Mouse (Mus musculus) heart, postnatal 25 days (tissue): ENCODE results near the gene Dll1. TPM values are rescaled to one million over a fixed set of nuclear protein-coding genes. Genes with fewer than 3 reads are reported as not detected.

ENCODE experiments used
- DNase-seq: peaks from one replicate; pipeline ENCODE4 v3.0.0; 2022; ENCODE audit warnings: low spot score
- intact Hi-C: fragments of 180-260 bp; cut with DNase I; formaldehyde crosslinking; loops from one replicate; pipeline ENCODE4 v1.15.1; 2025
- total RNA-seq, 2 experiments: library from RNA; stranded (reverse); gene quantifications; 2 replicates each; pipeline ENCODE4 v1.2.3; 2021

The Dll1 gene
- total RNA-seq = 1 to 10 TPM; 6.1 TPM

DNA sequence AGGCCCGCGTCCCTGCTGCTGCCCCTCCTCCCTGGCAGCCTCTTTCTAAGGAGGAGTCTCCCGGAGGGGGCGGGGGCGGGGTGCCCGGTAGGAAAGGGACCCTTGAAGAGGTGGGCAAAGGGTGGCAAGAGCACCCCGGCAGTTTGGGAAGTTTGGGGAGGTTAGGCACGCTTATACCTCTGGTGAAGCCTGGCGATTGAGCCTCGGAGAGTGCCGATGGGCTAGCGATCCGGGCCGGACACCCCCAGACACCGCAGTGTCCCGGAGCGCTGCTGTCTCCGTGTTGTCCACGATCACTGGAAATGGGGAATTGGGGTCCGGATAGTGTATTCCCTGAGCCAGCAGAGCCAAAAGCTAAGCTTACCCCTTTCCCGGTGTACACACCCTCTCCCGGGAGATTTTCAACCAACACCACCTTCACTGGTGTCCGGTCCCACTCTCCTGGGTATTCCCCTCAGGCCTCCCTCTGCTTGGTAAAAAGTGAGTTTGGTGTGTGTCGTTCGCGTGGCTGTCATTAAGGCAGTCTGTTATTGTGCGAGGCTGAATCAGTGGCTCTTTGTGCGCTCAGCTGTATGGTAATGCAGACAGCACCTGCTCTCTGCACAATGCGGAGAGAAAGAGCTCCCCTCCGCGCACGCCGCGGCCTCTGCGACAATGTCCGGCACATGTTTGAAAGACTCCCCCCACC lies at the start of gene Dll1:
Gene Dll1 (minus strand): TSS at position 379 of the 688 bp plus-strand sequence.
- intact Hi-C loops = loop anchor here (2.0 kb wide), 1 partner anchor 88 kb away; no protein-coding TSS in a partner anchor
- DNase-seq = no peak

DNA sequence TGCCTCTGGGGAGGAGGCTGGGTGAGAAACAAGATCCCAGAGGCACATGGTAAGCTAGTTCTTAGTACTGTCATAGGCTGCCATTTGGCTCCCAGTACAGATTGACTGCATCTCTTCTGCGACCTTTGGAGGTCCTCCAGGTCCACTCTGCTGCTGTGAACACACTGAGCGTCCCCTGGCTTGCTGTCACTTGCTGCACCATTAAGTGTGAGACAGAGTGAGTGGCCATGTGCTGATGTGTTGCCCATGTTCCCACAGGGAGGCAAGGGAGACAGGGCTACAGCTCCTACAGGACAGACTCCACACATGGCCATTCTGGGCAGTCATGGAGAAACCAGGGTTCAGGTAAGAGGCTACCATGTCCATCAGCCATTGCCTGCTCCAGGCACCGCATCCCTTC lies 49.3 kb upstream of the Dll1 start:
- DNase-seq = no peak
- intact Hi-C loops = no loop called here

DNA sequence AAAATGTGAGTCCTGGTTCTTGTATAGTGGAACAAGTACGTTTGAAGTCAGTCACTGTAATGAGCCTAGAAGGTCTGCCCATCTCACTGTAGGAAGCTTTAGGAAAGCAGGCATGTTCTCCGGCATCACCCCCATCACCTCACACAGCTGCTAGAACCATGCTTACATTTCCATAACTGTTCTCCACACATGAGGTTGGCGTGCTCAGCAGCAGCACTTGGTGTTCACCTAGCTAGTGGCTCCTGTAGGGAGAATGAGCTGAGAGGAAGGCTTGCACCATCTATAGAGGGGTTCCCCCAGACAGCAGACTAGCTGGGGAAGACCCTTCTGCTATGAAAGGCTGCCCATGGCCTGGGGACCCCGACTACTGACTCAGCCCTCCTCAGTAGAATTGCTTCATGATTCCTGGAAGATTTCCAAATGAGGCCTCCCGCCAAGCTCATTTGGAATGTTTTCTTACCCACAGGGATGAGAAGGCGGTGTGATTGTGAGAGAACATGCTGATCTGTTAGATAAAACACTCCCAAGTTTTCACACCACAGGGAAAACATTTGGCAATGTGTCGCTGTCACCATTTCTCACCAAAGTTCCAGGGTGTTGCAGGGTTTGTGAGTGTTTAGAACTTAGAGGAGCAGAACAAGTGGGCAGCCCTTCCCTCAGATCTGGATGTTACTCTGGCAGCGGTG lies 46.6 kb upstream of the Dll1 start:
- no peak for DNase-seq
- intact Hi-C loops = no loop called here

DNA sequence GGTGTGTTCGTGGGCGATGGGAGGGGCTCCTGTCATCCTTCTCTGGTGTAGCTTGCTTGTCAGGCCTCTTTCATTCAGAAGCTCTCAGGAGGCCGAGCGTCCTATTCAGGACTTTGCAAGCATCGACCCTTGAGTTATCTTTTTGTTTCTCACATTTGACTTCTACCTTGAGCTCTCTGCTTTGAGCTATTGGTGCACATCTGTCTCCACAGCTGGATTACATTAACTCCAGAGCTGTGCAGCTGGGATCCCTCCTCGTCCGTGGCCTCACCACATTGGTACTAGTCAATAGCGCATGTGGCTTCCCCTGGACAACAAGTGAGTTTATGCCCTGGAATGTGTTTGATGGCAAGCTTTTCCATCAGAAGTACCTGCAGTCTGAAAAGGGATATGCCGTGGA lies 46.0 kb upstream of the Dll1 start:
- intact Hi-C loops = no loop called here
- no peak for DNase-seq

DNA sequence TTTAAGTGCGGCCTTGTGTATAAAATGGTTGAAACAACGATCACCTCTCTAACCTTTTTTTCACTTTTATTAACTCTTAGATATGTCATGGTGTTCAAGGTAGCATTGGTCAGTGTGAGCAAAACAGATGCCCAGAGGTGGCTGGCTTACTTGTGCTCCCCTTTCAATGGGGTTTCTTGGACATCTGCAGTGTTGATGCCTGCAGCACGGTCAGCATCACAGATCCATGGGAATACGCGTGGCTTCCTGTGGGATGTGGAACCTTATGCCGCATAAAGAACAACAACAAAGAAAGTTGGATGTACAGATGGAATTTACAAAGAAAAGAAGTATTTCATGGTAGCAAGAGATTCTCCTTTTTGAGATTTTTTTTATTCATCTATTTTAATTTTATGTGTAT lies 44.8 kb upstream of the Dll1 start:
- intact Hi-C loops = no loop called here
- no peak for DNase-seq

DNA sequence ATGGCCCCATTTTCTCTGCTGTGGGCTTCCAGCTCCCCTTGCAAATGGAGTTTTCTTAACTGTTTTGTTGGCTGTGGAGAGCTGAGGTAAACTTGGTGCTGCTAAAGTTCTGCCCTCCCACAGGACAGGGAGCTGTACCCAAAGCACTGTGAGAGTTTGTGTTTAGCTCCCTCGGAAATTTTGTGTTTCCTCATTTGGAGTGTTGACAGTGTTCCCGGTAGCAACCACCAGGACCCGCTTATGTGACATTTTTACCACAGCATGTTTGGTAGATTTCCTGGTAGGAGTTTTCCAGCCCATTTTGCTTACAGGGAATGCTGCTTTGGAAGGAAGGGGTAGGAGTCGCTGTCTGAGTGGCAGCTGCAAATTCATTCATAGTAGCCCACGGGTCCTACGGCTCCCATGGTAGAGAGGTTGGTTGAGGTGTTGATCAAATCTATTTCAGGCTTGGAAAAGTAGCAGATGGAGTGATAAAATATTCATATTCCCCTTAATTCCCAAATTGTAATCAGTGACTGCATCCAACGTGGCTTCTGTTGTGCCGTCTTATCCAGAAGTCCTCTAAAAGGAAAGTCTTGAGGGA lies 43.4 kb upstream of the Dll1 start:
- no peak for DNase-seq
- intact Hi-C loops = no loop called here

DNA sequence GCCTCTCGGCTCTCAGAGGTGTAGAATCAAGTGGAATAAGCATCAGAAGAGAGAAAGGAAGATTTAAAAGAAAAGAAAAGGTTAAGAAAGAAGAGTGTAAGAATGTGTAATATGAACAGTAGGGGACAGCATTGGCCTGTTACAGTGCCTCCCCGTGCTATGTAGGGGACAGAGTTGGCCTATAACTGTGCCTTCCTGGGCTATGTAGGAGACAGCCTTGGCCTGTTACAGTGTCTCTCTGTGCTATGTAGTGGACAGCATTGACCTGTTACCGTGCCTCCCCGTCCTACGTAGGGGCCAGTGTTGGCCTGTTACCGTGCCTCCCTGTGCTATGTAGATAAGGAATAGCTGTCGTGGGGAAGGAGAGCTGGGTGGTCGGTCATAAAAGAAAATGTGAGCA lies 42.9 kb upstream of the Dll1 start:
- intact Hi-C loops = loop anchor here (2.0 kb wide), 1 partner anchor 47 kb away; no protein-coding TSS in a partner anchor
- DNase-seq = no peak

DNA sequence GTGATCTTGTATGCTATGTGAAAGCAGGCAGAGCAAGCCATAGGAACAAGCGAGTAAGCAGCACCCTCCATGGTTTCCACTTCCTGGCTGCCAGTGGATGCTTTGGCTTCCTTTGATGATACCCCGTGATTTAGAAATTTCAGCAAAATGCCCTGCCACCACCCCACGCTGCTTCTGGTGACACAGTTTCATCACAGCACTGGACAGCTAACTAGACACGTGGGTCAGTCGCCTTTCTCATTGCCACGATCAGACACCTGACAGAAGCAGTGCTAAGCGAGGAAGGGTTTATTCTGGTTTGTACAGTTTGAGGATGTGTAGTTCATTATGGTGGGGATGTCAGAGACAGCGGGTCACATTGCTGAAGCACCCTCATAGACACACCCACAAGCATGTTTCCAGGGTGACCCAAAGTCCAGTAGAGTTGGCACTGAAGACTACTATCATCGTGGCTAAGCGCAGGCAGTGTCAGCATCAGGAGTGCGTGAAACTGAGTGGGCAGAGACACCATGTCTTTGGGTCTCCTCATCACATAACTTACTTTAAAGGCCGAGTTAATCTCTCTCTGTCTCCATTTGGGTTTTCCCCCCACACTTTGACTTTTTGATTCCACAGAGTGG lies 40.0 kb upstream of the Dll1 start:
- DNase-seq = no peak
- intact Hi-C loops = no loop called here

DNA sequence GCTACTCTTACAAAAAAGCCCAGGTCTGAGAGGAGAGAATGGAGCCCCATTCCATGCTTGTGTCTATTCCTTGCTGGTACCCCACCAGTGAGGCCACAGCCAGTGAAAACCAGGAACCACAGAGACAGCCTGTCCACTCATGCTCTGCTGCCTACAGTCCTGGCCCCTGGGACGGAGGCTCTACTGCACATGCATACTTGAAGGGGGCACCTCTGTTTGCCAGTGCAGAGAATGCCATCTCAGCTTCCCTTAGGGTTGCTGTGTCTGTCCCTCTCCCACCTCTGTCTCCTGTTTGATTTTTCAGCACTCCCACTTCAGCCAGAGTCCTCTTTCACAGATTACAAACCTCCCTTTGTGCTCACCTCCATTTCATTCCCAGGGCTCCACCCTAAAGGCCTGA lies 34.2 kb upstream of the Dll1 start:
- no peak for DNase-seq
- intact Hi-C loops = no loop called here

DNA sequence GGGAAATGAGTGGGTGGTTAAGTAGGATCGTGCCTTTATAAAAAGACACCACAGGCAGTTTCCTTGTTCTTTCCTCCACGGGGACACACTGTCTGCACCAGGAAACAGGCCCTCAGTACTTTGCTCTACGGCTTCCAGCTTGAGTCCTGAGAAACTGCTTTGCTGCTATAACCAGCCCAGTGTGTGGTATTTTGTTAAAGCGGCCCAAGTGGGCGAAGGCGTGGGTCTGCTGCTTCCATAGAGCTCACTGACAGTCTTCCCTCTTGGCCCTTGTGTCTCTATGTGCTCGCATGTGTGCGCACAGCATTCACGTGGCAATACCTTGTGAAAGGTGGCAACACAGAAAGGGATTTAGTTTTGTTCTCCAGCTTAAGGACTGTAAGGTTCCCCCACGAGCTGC lies 32.6 kb upstream of the Dll1 start:
- intact Hi-C loops = no loop called here
- DNase-seq = no peak

DNA sequence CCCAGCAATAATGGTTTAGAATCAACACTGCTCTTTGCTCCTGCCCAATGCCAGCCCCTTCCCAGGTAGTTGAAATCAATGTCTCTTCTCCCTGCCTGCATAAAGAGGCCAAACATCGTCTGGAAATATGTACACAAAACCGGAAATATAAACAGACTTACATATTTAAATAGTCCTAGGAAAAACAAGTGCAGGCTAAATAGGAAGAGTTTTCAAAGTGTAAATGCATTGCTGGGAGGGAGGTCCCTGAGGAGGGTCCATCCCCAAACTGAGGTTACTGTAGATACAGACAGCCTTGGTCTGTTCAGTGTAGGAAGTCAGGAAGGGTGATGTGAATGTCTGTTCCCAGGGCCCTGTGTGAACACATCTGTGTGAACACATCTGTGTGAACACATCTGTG lies 29.9 kb upstream of the Dll1 start:
- intact Hi-C loops = no loop called here

DNA sequence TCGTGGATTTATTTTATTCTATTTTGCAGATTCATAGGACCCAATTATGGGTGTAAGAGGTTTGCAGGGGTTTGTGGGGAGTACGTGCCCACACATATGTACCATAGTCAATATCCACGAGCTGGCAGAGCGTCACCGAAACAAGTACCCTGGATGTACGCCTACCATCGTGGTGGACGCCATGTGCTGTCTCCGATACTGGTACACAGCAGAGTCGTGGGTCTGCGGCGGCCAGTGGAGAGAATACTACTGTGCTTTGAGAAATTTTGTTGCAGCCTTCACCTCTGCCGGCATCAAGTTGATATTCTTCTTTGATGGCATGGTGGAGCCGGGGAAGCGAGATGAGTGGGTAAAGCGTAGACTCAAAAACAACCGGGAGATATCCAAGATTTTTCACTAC lies 25.0 kb upstream of the Dll1 start:
- intact Hi-C loops = no loop called here
- no peak for DNase-seq

More for the DNA sequence above, 29.9 kb upstream of the Dll1 start:
- no peak for DNase-seq

DNA sequence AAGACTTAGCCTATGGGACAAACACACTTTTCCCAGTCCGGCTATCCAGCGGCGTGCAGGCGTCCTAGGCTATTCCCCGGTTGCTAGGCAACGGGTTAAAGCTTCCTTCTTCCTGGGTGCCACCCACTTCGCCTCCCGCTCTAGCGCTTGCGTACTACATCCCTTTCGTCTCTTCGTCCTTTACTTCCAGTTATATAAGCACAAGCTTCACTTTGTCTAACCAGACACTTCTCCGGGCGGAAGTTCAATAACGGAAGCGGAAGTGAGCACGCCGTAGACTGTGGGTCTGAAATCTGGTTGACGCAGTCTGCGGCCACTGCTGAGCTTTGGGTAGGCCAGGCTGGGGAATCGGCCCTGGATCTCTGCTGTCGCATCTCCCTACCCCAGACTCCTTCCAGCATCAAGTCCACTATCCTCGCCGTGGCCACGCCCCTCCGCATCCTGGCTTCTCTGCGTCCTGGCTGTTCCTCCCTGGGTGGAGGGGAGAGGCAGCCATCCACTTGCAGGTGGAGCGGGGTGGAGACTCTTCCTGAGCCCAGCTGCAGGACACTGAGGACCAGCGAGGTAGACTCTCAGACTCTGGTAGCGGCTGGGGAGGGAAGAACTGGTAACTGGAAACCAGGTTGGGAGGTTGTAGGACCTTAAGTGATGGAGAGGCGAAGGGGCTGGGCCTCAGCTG lies 19.5 kb upstream of the Dll1 start, which contains the start of gene Fam120b:
Gene Fam120b (plus strand): TSS at position 206 of the 679 bp plus-strand sequence.
- DNase-seq = peak; percentile 88
- intact Hi-C loops = no loop called here

DNA sequence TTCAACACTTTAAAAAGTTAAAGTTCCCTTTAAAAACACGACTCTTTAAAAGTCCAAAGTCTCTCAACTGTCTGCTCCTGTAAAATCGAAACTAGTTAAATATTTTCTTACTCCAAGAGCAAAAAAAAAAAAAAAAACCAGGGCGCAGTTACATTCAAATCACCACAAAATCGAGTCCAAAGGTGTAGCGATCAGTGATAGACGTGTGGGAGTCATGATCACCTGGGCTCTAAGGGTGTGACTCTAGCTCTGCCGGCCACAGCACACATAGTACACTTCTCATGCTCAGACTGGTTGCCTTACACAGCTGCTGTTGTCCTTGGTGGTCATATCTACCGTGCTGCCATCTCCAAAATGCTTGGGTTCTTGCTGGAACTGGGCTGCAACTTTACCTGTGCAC lies 12.7 kb upstream of the Dll1 start:
- intact Hi-C loops = no loop called here
- DNase-seq = no peak

DNA sequence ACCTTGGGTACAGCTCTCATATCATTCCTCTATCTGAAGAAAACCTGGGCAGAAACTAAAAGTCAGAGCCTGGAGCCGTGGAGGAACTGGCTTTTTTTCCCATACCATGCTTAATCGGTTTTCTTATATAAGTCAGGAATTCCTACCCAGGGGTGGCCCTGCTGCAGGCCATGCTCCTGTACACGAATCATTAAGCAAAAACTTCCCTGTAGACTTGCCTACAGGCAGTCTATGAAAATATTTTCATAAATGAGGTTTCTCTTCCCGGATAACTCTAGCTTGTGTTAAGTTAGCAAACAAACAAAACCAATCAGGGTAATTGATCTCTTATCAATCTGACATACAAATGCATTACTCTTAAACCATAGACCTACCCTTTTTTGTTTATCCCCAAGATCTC lies 12.2 kb upstream of the Dll1 start:
- intact Hi-C loops = no loop called here
- no peak for DNase-seq

DNA sequence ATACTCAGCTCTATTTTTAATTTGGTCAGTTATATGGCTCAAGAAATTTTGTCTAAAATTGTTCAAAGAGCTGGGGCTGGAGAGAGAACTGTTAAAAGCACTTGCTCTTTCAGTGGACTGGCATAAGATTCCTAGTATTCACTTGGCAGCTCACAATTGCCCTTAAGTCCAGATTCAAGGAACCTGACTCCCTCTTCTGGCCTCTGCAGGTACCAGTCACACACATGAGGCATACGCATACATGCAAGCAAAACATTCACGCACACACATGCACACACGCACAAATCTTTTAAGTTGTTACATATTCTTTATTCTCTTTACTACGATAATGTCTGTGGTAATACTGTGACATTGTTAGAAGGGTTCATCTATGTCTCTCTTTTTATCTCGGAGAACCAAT lies 6.7 kb upstream of the Dll1 start:
- intact Hi-C loops = no loop called here
- DNase-seq = no peak

DNA sequence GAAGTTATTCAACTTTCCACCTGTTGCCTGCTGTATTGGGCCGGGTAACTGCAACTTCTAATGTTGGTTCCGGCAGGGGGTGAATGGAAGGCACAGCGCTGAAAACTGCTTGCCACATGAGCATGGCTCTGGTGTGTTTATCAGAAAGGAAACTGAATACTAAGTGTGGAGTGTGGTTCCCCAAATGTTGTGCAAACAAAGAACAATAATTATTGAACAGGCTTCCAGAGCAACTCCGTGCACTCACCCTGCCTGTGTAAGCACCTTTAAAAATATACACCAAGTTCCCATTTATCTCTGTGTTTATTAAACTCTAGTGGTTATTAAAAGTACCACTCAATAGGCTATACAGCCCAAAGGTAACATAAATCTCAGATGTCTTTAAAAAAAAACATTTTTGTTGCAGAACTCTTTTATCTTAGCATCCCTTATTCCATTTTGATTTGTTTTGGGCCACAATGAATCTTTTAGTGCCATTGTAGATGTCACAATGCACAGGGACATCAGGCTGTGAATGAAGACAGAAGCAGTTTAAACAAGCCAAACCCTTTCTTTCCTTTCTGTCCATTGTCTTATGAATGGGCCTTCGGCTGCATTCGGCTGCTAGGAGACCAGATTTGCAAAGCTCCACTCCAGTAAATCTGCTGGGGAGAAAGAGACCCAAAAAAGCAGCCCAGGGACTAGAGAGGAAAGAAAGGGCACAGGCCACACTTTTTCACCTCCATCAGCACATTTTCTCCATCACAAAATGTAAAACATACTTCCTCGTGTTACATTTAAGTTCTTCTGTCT lies 5.4 kb upstream of the Dll1 start:
- DNase-seq = no peak
- intact Hi-C loops = no loop called here

DNA sequence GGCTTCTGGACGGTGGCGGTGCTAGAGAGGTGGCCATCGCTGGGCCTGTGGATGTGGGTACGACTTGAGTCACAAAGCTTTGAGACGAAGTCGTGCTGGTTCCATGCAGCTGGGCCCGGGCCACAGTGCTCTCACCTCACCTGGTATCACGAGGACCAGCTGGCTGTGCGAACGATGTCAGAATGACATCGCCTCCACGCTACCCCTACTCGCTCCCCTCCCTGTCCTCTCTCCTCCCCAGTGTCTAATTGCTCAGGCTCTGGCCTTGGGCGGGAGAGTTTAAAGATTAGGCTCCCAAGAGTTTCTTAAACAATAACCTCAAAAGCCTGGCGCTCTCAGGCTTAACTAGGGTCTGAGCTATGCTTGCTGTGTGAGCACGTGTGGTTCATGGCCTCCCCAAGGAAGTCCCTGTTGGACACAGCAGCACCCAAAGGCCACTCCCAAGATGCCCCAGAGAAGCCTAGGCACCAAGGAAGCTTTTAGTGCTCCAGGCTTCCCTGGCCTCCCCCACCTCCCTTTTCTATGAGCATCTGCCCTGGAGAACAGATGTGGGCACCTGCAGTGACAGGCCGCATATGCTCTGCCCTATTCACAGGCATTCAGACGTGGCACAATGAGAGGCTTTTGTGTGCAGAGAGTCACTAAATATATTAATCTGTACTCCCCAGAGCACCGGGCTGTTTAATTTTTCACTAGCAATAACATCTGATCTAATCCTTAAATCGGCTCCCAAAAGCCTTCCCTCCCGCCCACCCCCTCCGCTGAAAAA lies 4.6 kb upstream of the Dll1 start:
- intact Hi-C loops = no loop called here
- no peak for DNase-seq

DNA sequence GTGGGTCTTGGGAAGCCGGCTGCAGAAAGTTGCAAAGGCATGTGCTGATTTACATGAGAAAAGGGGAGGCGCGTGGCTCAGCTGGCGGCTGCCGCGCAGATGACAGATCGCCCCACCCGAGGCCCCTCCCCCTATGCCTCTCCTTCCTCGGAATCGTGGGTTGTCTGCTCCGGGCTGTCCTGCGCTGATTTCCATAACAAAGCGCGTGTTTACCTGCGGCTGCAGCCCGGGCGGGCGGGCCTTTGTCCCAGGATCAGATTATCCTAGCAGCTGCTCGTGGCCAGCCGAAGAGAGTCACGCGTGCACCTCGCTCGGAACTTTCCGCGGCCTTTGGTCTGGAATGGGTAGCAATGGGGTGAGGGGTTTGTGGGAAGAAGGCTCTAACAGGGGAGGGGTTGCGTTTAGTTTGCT lies 4.0 kb upstream of the Dll1 start:
- no peak for DNase-seq
- intact Hi-C loops = no loop called here
